ENCODE assay signal across 23 mouse cellular contexts in genomic region chr7:137220436-137220835, GRCm38 (mm10).
"Had no signal": no experiment of that assay in that cellular context is flagged by ENCODE, and none has a peak within 500 bp of the region (broad histone marks: within the 10 kb centered on the region; RNA-seq: fewer than 3 reads in every experiment).

No protein-coding gene starts in this region.

- H3K9me3 ChIP-seq: heart, embryonic 13.5 days; heart, embryonic 15.5 days; kidney, embryonic 15.5 days; limb, embryonic 13.5 days; limb, embryonic 15.5 days; liver, embryonic 12.5 days had no signal

- H3K27ac ChIP-seq: heart, adult 2 months; heart, embryonic 13.5 days; heart, embryonic 15.5 days; hindbrain, embryonic 14.5 days; kidney, embryonic 15.5 days; kidney, postnatal 0 days; limb, embryonic 13.5 days; limb, embryonic 15.5 days; liver, embryonic 12.5 days; liver, embryonic 14.5 days had no signal

- ATAC-seq: intestine, embryonic 16.5 days; liver, embryonic 12.5 days had no signal

- H3K9ac ChIP-seq: heart, embryonic 13.5 days; heart, embryonic 15.5 days; hindbrain, embryonic 14.5 days; kidney, embryonic 15.5 days; limb, embryonic 13.5 days; limb, embryonic 15.5 days; liver, embryonic 12.5 days; liver, embryonic 14.5 days had no signal

- H3K27me3 ChIP-seq: heart, embryonic 13.5 days; heart, embryonic 15.5 days; kidney, embryonic 15.5 days; limb, embryonic 15.5 days; liver, embryonic 12.5 days had no signal

- H3K4me3 ChIP-seq: heart, adult 2 months; heart, embryonic 13.5 days; heart, embryonic 15.5 days; kidney, embryonic 15.5 days; limb, embryonic 13.5 days; limb, embryonic 15.5 days; liver, embryonic 12.5 days had no signal

- H3K4me1 ChIP-seq: heart, embryonic 15.5 days had no signal

- H3K4me2 ChIP-seq: heart, embryonic 11.5 days; heart, embryonic 13.5 days; heart, embryonic 15.5 days; hindbrain, embryonic 14.5 days; kidney, embryonic 15.5 days; limb, embryonic 13.5 days; limb, embryonic 15.5 days; liver, embryonic 12.5 days had no signal

- H3K36me3 ChIP-seq: heart, embryonic 13.5 days; heart, embryonic 15.5 days; kidney, embryonic 15.5 days; liver, embryonic 12.5 days had no signal

- DNase-seq: gastrocnemius, postnatal 14 days; heart, adult 11 months; heart, adult 2 months; heart, postnatal 14 days; heart, postnatal 36 days; kidney, adult 11 months; kidney, adult 2 months; kidney, adult 9 months; kidney, postnatal 14 days; kidney, postnatal 36 days; layer of hippocampus, adult 9-11 months; layer of hippocampus, postnatal 36 days had no signal
